Mouse (Mus musculus) layer of hippocampus, adult 9-11 months (tissue): ENCODE measurements around the gene Pygo2.

Source experiments
- DNase-seq: peaks from one replicate; pipeline ENCODE4 v3.0.0; 2022

Pygo2 gene

GRCm38 (mm10) chr3:89458372-89458964 is 28.5 kb downstream of the Pygo2 start:
- DNase-seq = no peak

- peak; percentile 92 for DNase-seq
Observed at GRCm38 (mm10) chr3:89458965-89459807, 29.2 kb downstream of the Pygo2 start.

GRCm38 (mm10) chr3:89468268-89468667 is 38.3 kb downstream of the Pygo2 start:
- no peak for DNase-seq

- no peak for DNase-seq
Observed at GRCm38 (mm10) chr3:89472280-89472679, 42.3 kb downstream of the Pygo2 start.

- no peak for DNase-seq
Observed at GRCm38 (mm10) chr3:89473838-89474237, 43.8 kb downstream of the Pygo2 start.

- DNase-seq = no peak
Observed at GRCm38 (mm10) chr3:89479055-89479454, 49.0 kb downstream of the Pygo2 start.

- DNase-seq = no peak
Observed at GRCm38 (mm10) chr3:89481488-89481887, 51.5 kb downstream of the Pygo2 start.

GRCm38 (mm10) chr3:89482249-89482648 is 52.2 kb downstream of the Pygo2 start:
- no peak for DNase-seq
